Mouse (Mus musculus) intestine, postnatal 0 days (tissue): ENCODE results near the gene Rap1gap. TPM values are rescaled to one million over a fixed set of nuclear protein-coding genes. Genes with fewer than 3 reads are reported as not detected.

Experiments used
- ATAC-seq: fragments of 200-750 bp; cut with Nextera tagmentation; 2 replicates; pipeline ENCODE4 v1.8.0; 2017; ENCODE audit warnings: mild to moderate bottlenecking, moderate TSS enrichment, moderate library complexity
- H3K27ac ChIP-seq: fragments of 300-500 bp; sonication (generic); 2 replicates; pipeline ENCODE4 v1.5.1; 2014; ENCODE audit warnings: mild to moderate bottlenecking, low read depth, low read length, moderate library complexity
- H3K27me3 ChIP-seq: fragments of 300-500 bp; sonication (generic); replicated peaks from 2 replicates; pipeline ENCODE4 v1.6.1; 2014; ENCODE audit warnings: low read length, mixed read lengths; ENCODE audit not compliant: control insufficient read depth, insufficient read depth
- H3K36me3 ChIP-seq: fragments of 300-500 bp; sonication (generic); 2 replicates; pipeline ENCODE4 v1.6.1; 2014; ENCODE audit warnings: mild to moderate bottlenecking, moderate library complexity; ENCODE audit not compliant: control insufficient read depth, insufficient read depth
- H3K4me1 ChIP-seq: fragments of 300-500 bp; sonication (generic); replicated peaks from 2 replicates; pipeline ENCODE4 v1.6.1; 2014; ENCODE audit warnings: antibody characterized with exemption, low read length, mixed read lengths; ENCODE audit not compliant: control insufficient read depth, insufficient read depth
- H3K4me2 ChIP-seq: fragments of 300-500 bp; sonication (generic); replicated peaks from 2 replicates; pipeline ENCODE4 v1.6.1; 2014; ENCODE audit warnings: low read depth, mild to moderate bottlenecking, moderate library complexity
- H3K4me3 ChIP-seq: fragments of 300-500 bp; sonication (generic); 2 replicates; pipeline ENCODE4 v1.5.1; 2014; ENCODE audit warnings: low read depth, low read length
- H3K9ac ChIP-seq: fragments of 300-500 bp; sonication (generic); 2 replicates; pipeline ENCODE4 v1.6.1; 2014; ENCODE audit warnings: mild to moderate bottlenecking, low read depth, low read length
- H3K9me3 ChIP-seq: fragments of 300-500 bp; sonication (generic); 2 replicates; pipeline ENCODE4 v1.6.1; 2016; ENCODE audit warnings: mixed run types; ENCODE audit not compliant: control insufficient read depth
- CTCF ChIP-seq: sonication (generic); IDR thresholded peaks from 2 replicates; pipeline ENCODE4 v1.5.1; 2016; ENCODE audit warnings: low read depth, mild to moderate bottlenecking, control low read depth, antibody characterized with exemption, moderate library complexity
- WGBS: fragments of 180-500 bp; shearing (Covaris S2); extraction: QIAGEN DNeasy Blood & Tissue Kit; methylation state at CpG from one replicate; pipeline ENCODE4 v1.1.7; 2014; 5-methylcytosine and 5-hydroxymethylcytosine counted together
- polyA plus RNA-seq: library from polyadenylated mRNA; unstranded; fragments of >200 nt; fragmentation: Nextera tagmentation; extraction: Ambion mirVana; gene quantifications from 2 replicates; pipeline ENCODE4 v1.2.1, GENCODE M21; 2015

Gene Rap1gap
- polyA plus RNA-seq, 1 experiment from 2014 or later: 9.1 TPM

- Histone ChIP-seq H3K9me3 (no peaks in the 10 kb centered on the region), H3K9ac (no peak overlapping the region), H3K4me3 (no peak overlapping the region), H3K36me3 (no peaks in the 10 kb centered on the region), H3K4me2 (no peak overlapping the region), H3K27me3 (peaks cover 2% of the 10 kb centered on the region), H3K27ac (no peak overlapping the region), H3K4me1 (no peaks in the 10 kb centered on the region)
- WGBS: 6% methylated on average over 11 of the region's 11 CpGs
- ATAC-seq: no peak
- peak; percentile 93 for TF ChIP-seq CTCF
Measured at GRCm38 (mm10) chr4:137676057-137676456, 11.5 kb downstream of the Rap1gap start.

GRCm38 (mm10) chr4:137676700-137677484, 12.4 kb downstream of the Rap1gap start:
- H3K4me1 ChIP-seq: no peaks in the 10 kb centered on the region
- peaks cover 9% of the 10 kb centered on the region for H3K27me3 ChIP-seq
- H3K9ac ChIP-seq: no peak overlapping the region
- TF ChIP-seq CTCF: no peak
- H3K36me3 ChIP-seq: no peaks in the 10 kb centered on the region
- no peak for ATAC-seq
- no peaks in the 10 kb centered on the region for H3K9me3 ChIP-seq
- no peak overlapping the region for H3K27ac ChIP-seq
- 65% methylated on average over 13 of the region's 13 CpGs for WGBS
- H3K4me3 ChIP-seq: no peak overlapping the region
- no peak overlapping the region for H3K4me2 ChIP-seq

- TF ChIP-seq CTCF: no peak
- Histone ChIP-seq H3K36me3 (no peaks in the 10 kb centered on the region), H3K9ac (no peak overlapping the region), H3K4me3 (no peak overlapping the region), H3K4me1 (no peaks in the 10 kb centered on the region), H3K27me3 (peaks cover 20% of the 10 kb centered on the region), H3K4me2 (no peak overlapping the region), H3K27ac (no peak overlapping the region), H3K9me3 (no peaks in the 10 kb centered on the region)
- no peak for ATAC-seq
- WGBS: 79% methylated on average over 5 of the region's 5 CpGs
Measured at GRCm38 (mm10) chr4:137677906-137678305, 13.4 kb downstream of the Rap1gap start.

GRCm38 (mm10) chr4:137678568-137678967, 14.0 kb downstream of the Rap1gap start:
- Histone ChIP-seq H3K36me3 (no peaks in the 10 kb centered on the region), H3K4me2 (no peak overlapping the region), H3K4me1 (no peaks in the 10 kb centered on the region), H3K27ac (no peak overlapping the region), H3K4me3 (no peak overlapping the region), H3K9ac (no peak overlapping the region), H3K27me3 (peaks cover 22% of the 10 kb centered on the region), H3K9me3 (no peaks in the 10 kb centered on the region)
- TF ChIP-seq CTCF: no peak
- ATAC-seq: no peak
- WGBS: 80% methylated on average over 9 of the region's 9 CpGs

GRCm38 (mm10) chr4:137679979-137680550, 15.5 kb downstream of the Rap1gap start:
- 78% methylated on average over 2 of the region's 2 CpGs for WGBS
- no peak for ATAC-seq

GRCm38 (mm10) chr4:137680721-137681120, 16.2 kb downstream of the Rap1gap start:
- H3K27me3 ChIP-seq: peaks cover 22% of the 10 kb centered on the region
- no peaks in the 10 kb centered on the region for H3K36me3 ChIP-seq
- no peaks in the 10 kb centered on the region for H3K9me3 ChIP-seq
- 58% methylated on average over 7 of the region's 7 CpGs for WGBS
- no peaks in the 10 kb centered on the region for H3K4me1 ChIP-seq
- no peak for ATAC-seq
- no peak overlapping the region for H3K4me3 ChIP-seq
- H3K27ac ChIP-seq: no peak overlapping the region
- H3K9ac ChIP-seq: no peak overlapping the region
- H3K4me2 ChIP-seq: no peak overlapping the region
- TF ChIP-seq CTCF: no peak

More at GRCm38 (mm10) chr4:137679979-137680550, 15.5 kb downstream of the Rap1gap start:
- no peak for TF ChIP-seq CTCF
- Histone ChIP-seq H3K27ac (no peak overlapping the region), H3K9ac (no peak overlapping the region), H3K4me1 (no peaks in the 10 kb centered on the region), H3K4me3 (no peak overlapping the region), H3K36me3 (no peaks in the 10 kb centered on the region), H3K27me3 (peaks cover 22% of the 10 kb centered on the region), H3K4me2 (no peak overlapping the region), H3K9me3 (no peaks in the 10 kb centered on the region)
